Mouse (Mus musculus) bone marrow, adult 2 months (tissue): ENCODE measurements at regions not wholly inside any gene's neighbourhood (a gene's known extent, or its start where the extent isn't known, plus 50 kb on each side); places are given as distances from the start of the nearest gene placed in this dataset.
A peak's percentile ranks its signal among the peaks of the same experiment; 100 is the strongest.

Experiments
- H3K27ac ChIP-seq: fragments of 200-500 bp; 2 replicates; pipeline ENCODE4 v1.5.1; 2012; ENCODE audit warnings: low read depth, mild to moderate bottlenecking, control low read depth, inconsistent platforms, low read length; ENCODE audit not compliant: control insufficient read depth, poor library complexity, insufficient read depth
- H3K4me1 ChIP-seq: fragments of 200-500 bp; 2 replicates; pipeline ENCODE4 v1.6.1; 2011; ENCODE audit warnings: low read length; ENCODE audit not compliant: control insufficient read depth, insufficient read depth
- H3K4me3 ChIP-seq: fragments of 200-500 bp; replicated peaks from 2 replicates; pipeline ENCODE3; 2011; ENCODE audit warnings: mild to moderate bottlenecking, low read depth, low read length, control low read depth; ENCODE audit not compliant: control insufficient read depth
- CTCF ChIP-seq: fragments of 200-500 bp; IDR thresholded peaks from 2 replicates; pipeline ENCODE4 v1.5.1; 2011; ENCODE audit warnings: low read length, control low read depth; ENCODE audit not compliant: control insufficient read depth, insufficient read depth
- POLR2A ChIP-seq: fragments of 200-500 bp; IDR thresholded peaks from 2 replicates; pipeline ENCODE4 v1.6.1; 2011; ENCODE audit warnings: low read depth, mild to moderate bottlenecking, control low read depth, low read length, borderline replicate concordance; ENCODE audit not compliant: control insufficient read depth
- WGBS: fragments of 180-500 bp; shearing (Covaris S2); methylation state at CpG from one replicate; pipeline ENCODE4 v1.1.7; 2018; 5-methylcytosine and 5-hydroxymethylcytosine counted together

- Histone ChIP-seq H3K4me3 (no peak overlapping the region), H3K4me1 (peaks cover 6% of the 10 kb centered on the region; the same call in 1 of the 2 replicates), H3K27ac (no peak overlapping the region)
- TF ChIP-seq CTCF (no peak), POLR2A (no peak)
- 85% methylated on average over 9 of the region's 9 CpGs for WGBS
Measured at GRCm38 (mm10) chr15:59746290-59746689, 270.1 kb downstream of the 4933412E24Rik start.

GRCm38 (mm10) chr15:59744411-59744931, 271.9 kb downstream of the 4933412E24Rik start:
- H3K27ac ChIP-seq: peak overlapping the region; percentile 2; the same call in 1 of the 2 replicates
- TF ChIP-seq CTCF: no peak
- no peak for TF ChIP-seq POLR2A
- peaks cover 6% of the 10 kb centered on the region; the same call in 1 of the 2 replicates for H3K4me1 ChIP-seq
- no peak overlapping the region for H3K4me3 ChIP-seq
- 16% methylated on average over 5 of the region's 5 CpGs for WGBS

GRCm38 (mm10) chr15:59739197-59739596, 277.2 kb downstream of the 4933412E24Rik start:
- TF ChIP-seq CTCF (no peak), POLR2A (no peak)
- H3K27ac ChIP-seq: no peak overlapping the region
- H3K4me3 ChIP-seq: no peak overlapping the region
- WGBS: 10% methylated on average over 5 of the region's 5 CpGs
- peaks cover 6% of the 10 kb centered on the region; the same call in 1 of the 2 replicates for H3K4me1 ChIP-seq

GRCm38 (mm10) chr15:59737247-59737646, 279.2 kb downstream of the 4933412E24Rik start:
- Histone ChIP-seq H3K27ac (no peak overlapping the region), H3K4me3 (no peak overlapping the region), H3K4me1 (no peaks in the 10 kb centered on the region; the same call in 1 of the 2 replicates)
- 72% methylated on average over 4 of the region's 4 CpGs for WGBS
- TF ChIP-seq CTCF (no peak), POLR2A (no peak)

GRCm38 (mm10) chr15:59734376-59734775, 282.0 kb downstream of the 4933412E24Rik start:
- Histone ChIP-seq H3K4me1 (no peaks in the 10 kb centered on the region; the same call in 1 of the 2 replicates), H3K27ac (no peak overlapping the region), H3K4me3 (no peak overlapping the region)
- WGBS: 62% methylated on average over 1 of the region's 1 CpGs
- TF ChIP-seq CTCF (no peak), POLR2A (no peak)

GRCm38 (mm10) chr15:59733932-59734331, 282.5 kb downstream of the 4933412E24Rik start:
- TF ChIP-seq CTCF (no peak), POLR2A (no peak)
- 85% methylated on average over 3 of the region's 3 CpGs for WGBS
- no peak overlapping the region for H3K4me3 ChIP-seq
- no peaks in the 10 kb centered on the region; the same call in 1 of the 2 replicates for H3K4me1 ChIP-seq
- no peak overlapping the region for H3K27ac ChIP-seq

- TF ChIP-seq POLR2A (no peak), CTCF (no peak)
- no peaks in the 10 kb centered on the region; the same call in 1 of the 2 replicates for H3K4me1 ChIP-seq
- H3K4me3 ChIP-seq: no peak overlapping the region
- H3K27ac ChIP-seq: no peak overlapping the region
- WGBS: 74% methylated on average over 12 of the region's 12 CpGs
Measured at GRCm38 (mm10) chr15:59733031-59733810, 283.2 kb downstream of the 4933412E24Rik start.

- no peak for TF ChIP-seq CTCF
- TF ChIP-seq POLR2A: no peak
- Histone ChIP-seq H3K27ac (no peak overlapping the region), H3K4me3 (no peak overlapping the region), H3K4me1 (peaks cover 3% of the 10 kb centered on the region; the same call in 1 of the 2 replicates)
- WGBS: 72% methylated on average over 8 of the region's 8 CpGs
Measured at GRCm38 (mm10) chr15:59731129-59731528, 285.3 kb downstream of the 4933412E24Rik start.
